Mouse (Mus musculus) olfactory bulb, adult 2 months (tissue): ENCODE measurements at regions not wholly inside any gene's neighbourhood (a gene's known extent, or its start where the extent isn't known, plus 50 kb on each side); places are given as distances from the start of the nearest gene placed in this dataset.

ENCODE experiments used
- CTCF ChIP-seq: fragments of 200-500 bp; IDR thresholded peaks from 2 replicates; pipeline ENCODE4 v1.5.1; 2012; ENCODE audit warnings: low read depth, mild to moderate bottlenecking, low read length, moderate library complexity; ENCODE audit not compliant: insufficient read depth
- POLR2A ChIP-seq: fragments of 200-500 bp; IDR thresholded peaks from 2 replicates; pipeline ENCODE4 v1.6.1; 2012; ENCODE audit warnings: mild to moderate bottlenecking, low read depth, low read length, moderate library complexity; ENCODE audit not compliant: insufficient read depth

- no peak for TF ChIP-seq CTCF
- no peak for TF ChIP-seq POLR2A
These were observed 81.3 kb upstream of the Peli2 start for GRCm38 (mm10) chr14:48039286-48039790.
